Mouse (Mus musculus) R1 (cell line): ENCODE results near the gene Peli2.
A peak's percentile ranks its signal among the peaks of the same experiment; 100 is the strongest.

Experiments
- DNase-seq: peaks from one replicate; pipeline ENCODE4 v3.0.0-alpha.2; 2018; ENCODE audit warnings: low read depth, low spot score

Peli2 gene

GRCm38 (mm10) chr14:48187100-48187499, 66.5 kb downstream of the Peli2 start:
- no peak for DNase-seq

- DNase-seq, result peak; percentile 14
Observed at GRCm38 (mm10) chr14:48189330-48189729, 68.7 kb downstream of the Peli2 start.

GRCm38 (mm10) chr14:48190946-48191345, 70.3 kb downstream of the Peli2 start:
- no peak for DNase-seq

GRCm38 (mm10) chr14:48191925-48192324, 71.3 kb downstream of the Peli2 start:
- DNase-seq, result no peak

GRCm38 (mm10) chr14:48196804-48197203, 76.2 kb downstream of the Peli2 start:
- no peak for DNase-seq

GRCm38 (mm10) chr14:48197287-48197686, 76.7 kb downstream of the Peli2 start:
- DNase-seq, result no peak

- DNase-seq, result no peak
Observed at GRCm38 (mm10) chr14:48198190-48198954, 77.7 kb downstream of the Peli2 start.

- no peak for DNase-seq
Observed at GRCm38 (mm10) chr14:48198957-48199356, 78.3 kb downstream of the Peli2 start.

- no peak for DNase-seq
Observed at GRCm38 (mm10) chr14:48199506-48199905, 78.9 kb downstream of the Peli2 start.

GRCm38 (mm10) chr14:48200291-48200690, 79.7 kb downstream of the Peli2 start:
- no peak for DNase-seq

GRCm38 (mm10) chr14:48200788-48201187, 80.2 kb downstream of the Peli2 start:
- DNase-seq, result no peak

GRCm38 (mm10) chr14:48201403-48201802, 80.8 kb downstream of the Peli2 start:
- no peak for DNase-seq

- DNase-seq, result no peak
Observed at GRCm38 (mm10) chr14:48202096-48203036, 81.7 kb downstream of the Peli2 start.

GRCm38 (mm10) chr14:48205044-48205443, 84.4 kb downstream of the Peli2 start:
- DNase-seq, result no peak

GRCm38 (mm10) chr14:48205635-48206034, 85.0 kb downstream of the Peli2 start:
- no peak for DNase-seq

- no peak for DNase-seq
Observed at GRCm38 (mm10) chr14:48207119-48207518, 86.5 kb downstream of the Peli2 start.

- DNase-seq, result no peak
Observed at GRCm38 (mm10) chr14:48207746-48208640, 87.4 kb downstream of the Peli2 start.

- DNase-seq, result no peak
Observed at GRCm38 (mm10) chr14:48209436-48209835, 88.8 kb downstream of the Peli2 start.

GRCm38 (mm10) chr14:48210089-48210488, 89.5 kb downstream of the Peli2 start:
- no peak for DNase-seq

- no peak for DNase-seq
Observed at GRCm38 (mm10) chr14:48211526-48211925, 90.9 kb downstream of the Peli2 start.

- DNase-seq, result no peak
Observed at GRCm38 (mm10) chr14:48212839-48213238, 92.2 kb downstream of the Peli2 start.

GRCm38 (mm10) chr14:48213593-48213992, 93.0 kb downstream of the Peli2 start:
- no peak for DNase-seq
